Mouse (Mus musculus): ENCODE measurements around the gene Dvl3. TPM values are rescaled to one million over a fixed set of nuclear protein-coding genes. Genes with fewer than 3 reads are reported as not detected.

Dvl3 gene
- total and polyA plus RNA-seq, 3 experiments: 2.8 to 51.8 (median 28.2) TPM

DNA sequence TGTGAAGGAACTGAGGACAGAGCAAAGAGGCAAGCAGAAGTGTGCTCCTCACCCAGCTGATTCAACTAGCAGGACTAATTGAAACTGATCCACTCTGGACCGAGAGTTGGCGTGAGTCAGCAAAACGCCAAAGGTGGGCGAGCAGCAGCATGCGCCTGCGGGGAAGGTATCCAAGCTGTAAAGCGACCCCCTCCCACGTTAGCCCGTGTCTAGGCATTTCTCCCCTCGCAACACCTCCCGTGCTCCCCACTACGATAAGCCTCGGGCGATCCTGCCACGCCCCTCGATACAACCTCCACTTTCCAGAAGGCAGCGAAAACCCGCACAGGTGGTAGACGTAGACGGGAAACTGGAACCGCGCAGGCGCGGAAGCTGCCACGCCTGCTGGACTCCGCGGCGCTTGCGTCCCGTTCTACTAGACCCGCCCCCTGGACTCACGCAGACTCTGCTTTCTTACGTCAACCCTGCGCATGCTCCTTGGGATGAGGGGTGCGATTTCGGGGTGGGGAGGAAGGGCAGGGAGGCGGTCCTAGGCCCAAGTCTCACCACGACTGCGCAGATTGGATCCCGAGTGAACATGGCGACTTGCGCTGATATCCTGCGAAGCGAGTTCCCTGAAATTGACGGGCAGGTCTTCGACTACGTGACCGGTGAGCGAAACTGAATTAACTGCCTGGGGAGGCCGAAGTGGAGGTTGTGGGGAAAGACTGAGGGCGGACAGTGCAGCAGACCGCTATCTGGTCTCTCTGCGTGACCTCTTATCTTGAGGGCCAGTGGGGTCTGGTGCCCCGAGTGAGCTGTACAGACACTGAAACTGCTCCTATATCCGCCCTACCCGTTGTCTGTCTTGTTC, 31.5 kb downstream of the Dvl3 start, which contains the start of gene Abcf3:
Gene Abcf3, plus strand, starts transcription at position 482 of the 853 bp plus-strand sequence.
- Histone ChIP-seq H3K36me3 (replicated peaks) (peaks cover 68% of the 10 kb centered on the region), H3K4me1 (ENCODE audit: insufficient read depth, low read depth, low read length) (peaks cover 53% of the 10 kb centered on the region), H3K9me3 (replicated peaks) (no peaks in the 10 kb centered on the region), H3K4me3 (ENCODE audit: low read depth, low read length) (peak within 1 kb of the TSS; percentile 82), H3K27me3 (ENCODE audit: insufficient read depth, low read length) (no peaks in the 10 kb centered on the region)
- no peak for TF ChIP-seq POLR2AphosphoS5 (IDR thresholded peaks at IDR 0.05; ENCODE audit: insufficient replicate concordance, low read depth, low read length)
- no peak for TF ChIP-seq GATA1 (IDR thresholded peaks at IDR 0.05; ENCODE audit: borderline replicate concordance, low read length)
- no peak for TF ChIP-seq TAL1 (conservative IDR thresholded peaks at IDR 0.05; ENCODE audit: low read depth, low read length)
- TF ChIP-seq CTCF (IDR thresholded peaks at IDR 0.05; ENCODE audit: low read depth, low read length): no peak
- no peak for TF ChIP-seq GATA2 (IDR thresholded peaks at IDR 0.05; ENCODE audit: borderline replicate concordance, low read depth, low read length)
- DNase-seq (ENCODE audit: low spot score): peak; percentile 97
- peak; percentile 97 for ATAC-seq (ENCODE audit: extremely low read depth, insufficient number of reproducible peaks, low FRiP score, poor library complexity, severe bottlenecking)

GRCm38 (mm10) chr16:20549161-20549560, 32.4 kb downstream of the Dvl3 start:
- DNase-seq (ENCODE audit: low spot score): no peak
- no peaks in the 10 kb centered on the region for H3K9me3 ChIP-seq (replicated peaks)
- ATAC-seq (ENCODE audit: extremely low read depth, insufficient number of reproducible peaks, low FRiP score, poor library complexity, severe bottlenecking): no peak
- TF ChIP-seq CTCF (IDR thresholded peaks at IDR 0.05; ENCODE audit: low read depth, low read length) (no peak), GATA1 (IDR thresholded peaks at IDR 0.05; ENCODE audit: borderline replicate concordance, low read length) (no peak), TAL1 (conservative IDR thresholded peaks at IDR 0.05; ENCODE audit: low read depth, low read length) (no peak), POLR2AphosphoS5 (IDR thresholded peaks at IDR 0.05; ENCODE audit: insufficient replicate concordance, low read depth, low read length) (no peak), GATA2 (IDR thresholded peaks at IDR 0.05; ENCODE audit: borderline replicate concordance, low read depth, low read length) (no peak)
- H3K4me3 ChIP-seq (ENCODE audit: low read depth, low read length): peak overlapping the region; percentile 82
- H3K27me3 ChIP-seq (ENCODE audit: insufficient read depth, low read length): no peaks in the 10 kb centered on the region
- peaks cover 53% of the 10 kb centered on the region for H3K4me1 ChIP-seq (ENCODE audit: insufficient read depth, low read depth, low read length)
- H3K36me3 ChIP-seq (replicated peaks): peaks cover 69% of the 10 kb centered on the region

DNA sequence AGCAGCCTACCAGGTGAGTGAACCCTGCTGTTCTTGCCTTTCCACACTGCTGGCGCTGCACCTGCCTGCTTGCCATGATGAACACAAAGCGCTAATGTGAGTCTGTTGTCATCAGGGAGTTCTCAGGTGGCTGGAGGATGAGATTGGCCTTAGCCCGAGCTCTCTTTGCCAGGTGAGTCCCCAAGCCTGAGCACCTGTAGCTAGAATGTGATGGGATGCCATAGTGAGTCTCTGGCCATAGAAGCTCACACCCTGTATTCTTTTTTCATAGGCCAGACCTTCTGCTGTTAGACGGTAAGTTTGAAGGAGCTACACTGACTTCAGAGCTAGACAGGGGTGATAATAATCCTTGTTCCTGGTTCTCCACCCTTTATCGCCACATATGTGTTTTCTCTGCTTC, 34.9 kb downstream of the Dvl3 start:
- Histone ChIP-seq H3K4me3 (ENCODE audit: low read depth, low read length) (no peak overlapping the region), H3K36me3 (replicated peaks) (peaks cover 71% of the 10 kb centered on the region), H3K9me3 (replicated peaks) (no peaks in the 10 kb centered on the region), H3K27me3 (ENCODE audit: insufficient read depth, low read length) (no peaks in the 10 kb centered on the region), H3K4me1 (ENCODE audit: insufficient read depth, low read depth, low read length) (peaks cover 49% of the 10 kb centered on the region)
- DNase-seq (ENCODE audit: low spot score) (no peak), ATAC-seq (ENCODE audit: extremely low read depth, insufficient number of reproducible peaks, low FRiP score, poor library complexity, severe bottlenecking) (no peak)
- no peak for TF ChIP-seq POLR2AphosphoS5 (IDR thresholded peaks at IDR 0.05; ENCODE audit: insufficient replicate concordance, low read depth, low read length)
- TF ChIP-seq GATA2 (IDR thresholded peaks at IDR 0.05; ENCODE audit: borderline replicate concordance, low read depth, low read length): no peak
- TF ChIP-seq CTCF (IDR thresholded peaks at IDR 0.05; ENCODE audit: low read depth, low read length): no peak
- no peak for TF ChIP-seq GATA1 (IDR thresholded peaks at IDR 0.05; ENCODE audit: borderline replicate concordance, low read length)
- no peak for TF ChIP-seq TAL1 (conservative IDR thresholded peaks at IDR 0.05; ENCODE audit: low read depth, low read length)

DNA sequence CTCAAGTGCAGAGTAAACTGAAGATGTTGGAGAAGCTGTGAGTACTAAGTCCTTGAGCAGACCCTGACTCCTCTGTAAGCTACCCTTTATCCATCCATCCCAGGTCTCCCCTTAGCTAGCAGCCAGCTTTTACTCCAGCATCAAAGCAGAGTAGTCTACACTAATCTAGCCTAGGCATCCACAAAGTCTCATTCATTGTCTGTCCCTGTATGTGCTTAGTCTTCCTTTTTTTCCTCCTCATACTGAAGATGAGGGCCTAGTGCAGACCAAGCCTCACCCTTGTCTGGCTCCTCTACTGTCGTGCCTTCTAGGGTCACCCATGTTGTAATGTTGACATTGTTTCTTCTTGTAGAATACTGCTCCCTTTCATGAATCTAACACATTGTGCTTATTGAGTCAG, 35.8 kb downstream of the Dvl3 start:
- Histone ChIP-seq H3K27me3 (ENCODE audit: insufficient read depth, low read length) (no peaks in the 10 kb centered on the region), H3K4me1 (ENCODE audit: insufficient read depth, low read depth, low read length) (peaks cover 42% of the 10 kb centered on the region), H3K4me3 (ENCODE audit: low read depth, low read length) (no peak overlapping the region), H3K36me3 (replicated peaks) (peaks cover 80% of the 10 kb centered on the region), H3K9me3 (replicated peaks) (no peaks in the 10 kb centered on the region)
- TF ChIP-seq CTCF (IDR thresholded peaks at IDR 0.05; ENCODE audit: low read depth, low read length) (no peak), POLR2AphosphoS5 (IDR thresholded peaks at IDR 0.05; ENCODE audit: insufficient replicate concordance, low read depth, low read length) (no peak), GATA2 (IDR thresholded peaks at IDR 0.05; ENCODE audit: borderline replicate concordance, low read depth, low read length) (no peak), TAL1 (conservative IDR thresholded peaks at IDR 0.05; ENCODE audit: low read depth, low read length) (no peak), GATA1 (IDR thresholded peaks at IDR 0.05; ENCODE audit: borderline replicate concordance, low read length) (no peak)
- DNase-seq (ENCODE audit: low spot score): no peak
- ATAC-seq (ENCODE audit: extremely low read depth, insufficient number of reproducible peaks, low FRiP score, poor library complexity, severe bottlenecking): no peak

DNA sequence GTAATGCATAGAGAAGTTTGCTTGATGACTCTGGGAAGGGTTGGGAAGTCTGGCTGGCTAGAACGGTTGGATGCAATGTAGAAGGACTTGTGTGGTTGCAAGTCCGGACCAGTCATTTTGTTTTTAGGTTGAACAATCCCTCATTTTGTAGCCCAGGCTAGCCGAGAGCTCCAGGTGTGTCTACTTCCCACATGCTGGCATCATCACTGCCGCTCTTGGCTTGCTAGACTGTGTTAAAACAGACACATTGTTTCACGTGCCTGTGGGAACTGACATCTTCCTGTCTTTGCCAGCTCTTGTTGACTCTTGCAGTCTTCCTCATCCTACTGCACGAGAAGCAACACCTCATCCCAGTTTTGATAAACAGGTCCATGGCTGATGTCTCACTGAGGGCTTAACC, 38.2 kb downstream of the Dvl3 start:
- Histone ChIP-seq H3K9me3 (replicated peaks) (no peaks in the 10 kb centered on the region), H3K4me1 (ENCODE audit: insufficient read depth, low read depth, low read length) (peaks cover 23% of the 10 kb centered on the region; the same call in 1 of the 2 replicates), H3K27me3 (ENCODE audit: insufficient read depth, low read length) (no peaks in the 10 kb centered on the region), H3K4me3 (ENCODE audit: low read depth, low read length) (no peak overlapping the region), H3K36me3 (replicated peaks) (peaks cover 95% of the 10 kb centered on the region)
- ATAC-seq (ENCODE audit: extremely low read depth, insufficient number of reproducible peaks, low FRiP score, poor library complexity, severe bottlenecking) (no peak), DNase-seq (ENCODE audit: low spot score) (no peak)
- TF ChIP-seq CTCF (IDR thresholded peaks at IDR 0.05; ENCODE audit: low read depth, low read length) (no peak), TAL1 (conservative IDR thresholded peaks at IDR 0.05; ENCODE audit: low read depth, low read length) (no peak), POLR2AphosphoS5 (IDR thresholded peaks at IDR 0.05; ENCODE audit: insufficient replicate concordance, low read depth, low read length) (no peak), GATA1 (IDR thresholded peaks at IDR 0.05; ENCODE audit: borderline replicate concordance, low read length) (no peak), GATA2 (IDR thresholded peaks at IDR 0.05; ENCODE audit: borderline replicate concordance, low read depth, low read length) (no peak)

DNA sequence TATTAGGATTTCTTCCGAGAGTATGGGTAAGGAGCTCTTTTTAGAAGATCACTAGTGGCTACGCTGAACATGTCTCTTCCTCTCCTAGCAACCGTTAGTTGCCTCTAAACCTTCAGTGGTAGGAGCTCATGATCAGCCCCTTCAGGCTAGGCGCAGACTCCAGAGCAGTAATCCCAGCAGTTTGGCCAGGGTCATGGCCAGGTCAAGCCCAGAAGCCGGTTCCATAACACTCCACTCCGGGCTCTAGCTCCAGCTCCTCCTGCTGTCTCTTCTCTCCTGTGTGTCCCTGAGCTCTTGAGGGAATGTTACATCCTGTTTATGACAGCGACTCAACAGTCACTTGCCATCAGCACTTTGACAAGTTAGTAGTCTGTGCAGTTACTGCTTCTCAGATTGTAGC, 40.6 kb downstream of the Dvl3 start:
- DNase-seq (ENCODE audit: low spot score) (no peak), ATAC-seq (ENCODE audit: extremely low read depth, insufficient number of reproducible peaks, low FRiP score, poor library complexity, severe bottlenecking) (no peak)
- Histone ChIP-seq H3K4me3 (ENCODE audit: low read depth, low read length) (no peak overlapping the region), H3K9me3 (replicated peaks) (no peaks in the 10 kb centered on the region), H3K4me1 (ENCODE audit: insufficient read depth, low read depth, low read length) (peaks cover 9% of the 10 kb centered on the region; the same call in 1 of the 2 replicates), H3K27me3 (ENCODE audit: insufficient read depth, low read length) (no peaks in the 10 kb centered on the region), H3K36me3 (replicated peaks) (peaks cover 96% of the 10 kb centered on the region)
- TF ChIP-seq TAL1 (conservative IDR thresholded peaks at IDR 0.05; ENCODE audit: low read depth, low read length): no peak
- TF ChIP-seq POLR2AphosphoS5 (IDR thresholded peaks at IDR 0.05; ENCODE audit: insufficient replicate concordance, low read depth, low read length): no peak
- no peak for TF ChIP-seq GATA1 (IDR thresholded peaks at IDR 0.05; ENCODE audit: borderline replicate concordance, low read length)
- TF ChIP-seq GATA2 (IDR thresholded peaks at IDR 0.05; ENCODE audit: borderline replicate concordance, low read depth, low read length): no peak
- TF ChIP-seq CTCF (IDR thresholded peaks at IDR 0.05; ENCODE audit: low read depth, low read length): no peak
